Mouse (Mus musculus) right cerebral cortex, postnatal 25 days (tissue): ENCODE data around the gene Ficd.
"Not testable (repeated sequence)": the region's sequence is repeated elsewhere in the genome, so short reads cannot be mapped to it uniquely, and the experiment has no call there.

Experiments
- DNase-seq: peaks from one replicate; pipeline ENCODE4 v3.0.0; 2022

The Ficd gene

DNA sequence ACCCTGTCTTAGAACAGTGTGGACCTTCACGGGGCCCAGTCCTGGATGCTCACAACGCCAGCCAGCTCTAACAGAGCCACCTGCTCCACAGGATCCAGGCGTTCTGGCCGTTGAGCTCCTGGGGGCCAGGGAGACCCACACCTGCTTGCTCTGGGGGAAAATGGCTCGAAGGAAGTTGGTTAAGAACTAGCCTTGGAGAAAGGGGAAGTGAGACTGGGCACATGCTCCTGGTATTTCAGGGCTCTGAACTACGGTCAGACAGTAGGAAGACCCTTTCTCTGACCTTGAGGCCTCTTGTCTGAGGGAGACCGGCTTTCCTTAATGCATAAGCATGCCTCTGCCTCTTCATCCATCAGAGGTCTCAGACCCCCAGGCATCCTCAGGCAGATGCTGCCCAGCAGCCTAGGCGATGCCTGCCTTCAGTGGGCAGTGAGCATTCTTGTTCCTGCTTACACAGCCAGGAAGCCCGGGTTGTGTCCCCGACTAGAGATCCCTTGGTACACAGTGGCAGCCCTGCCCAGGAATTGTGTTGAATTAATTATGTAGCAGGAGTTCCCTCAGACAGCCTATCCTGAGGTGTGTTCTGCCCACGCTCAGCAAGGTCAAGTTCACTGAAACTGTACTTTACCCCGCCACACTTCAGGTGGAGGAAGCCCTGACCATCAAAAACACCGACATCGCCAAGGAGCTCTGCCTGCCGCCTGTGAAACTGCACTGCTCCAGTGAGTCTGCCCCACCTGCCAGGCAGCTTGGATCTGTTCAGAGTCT, 40.7 kb downstream of the Ficd start:
- DNase-seq = no peak

- DNase-seq = no peak
These were observed 41.3 kb downstream of the Ficd start for GRCm38 (mm10) chr5:113776896-113777226.

DNA sequence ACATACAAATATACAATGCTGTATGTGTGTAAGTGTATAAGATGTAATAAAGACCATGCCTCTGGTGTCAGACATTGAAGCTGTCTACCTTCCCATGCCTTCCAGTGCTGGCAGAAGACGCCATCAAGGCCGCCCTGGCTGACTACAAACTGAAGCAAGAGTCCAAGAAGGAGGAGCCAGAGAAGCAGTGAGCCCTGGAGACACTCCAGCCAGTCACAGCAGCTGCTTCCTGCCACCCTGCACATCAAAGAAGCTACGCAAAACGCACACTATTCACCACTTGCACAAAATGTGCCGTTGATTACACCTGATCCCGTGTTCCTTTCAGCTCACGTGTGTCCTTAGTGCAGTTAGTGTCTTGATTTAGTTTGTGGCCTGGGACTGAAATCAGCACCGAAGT, 42.1 kb downstream of the Ficd start:
- DNase-seq = not testable (repeated sequence)

DNA sequence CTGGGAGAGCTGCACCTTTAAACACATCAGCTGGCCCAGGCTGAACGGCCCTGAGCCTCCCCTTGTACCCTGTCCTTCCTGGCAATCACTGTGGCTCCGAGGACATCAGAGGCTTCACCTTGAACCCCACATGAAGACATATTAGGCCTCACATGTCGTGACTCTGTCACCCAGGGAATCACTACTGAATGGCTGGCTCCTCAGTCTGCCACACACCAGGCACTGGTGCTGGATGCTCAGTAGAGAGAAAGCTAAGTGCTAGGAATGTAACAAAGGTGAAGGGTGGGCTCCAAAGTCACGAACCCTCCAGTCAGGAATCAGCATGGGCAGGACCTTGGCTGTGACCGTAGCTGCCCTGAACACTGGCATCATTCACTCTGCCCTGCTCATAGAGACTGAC, 44.0 kb downstream of the Ficd start:
- DNase-seq = no peak

- DNase-seq = no peak
These were observed 44.6 kb downstream of the Ficd start for GRCm38 (mm10) chr5:113780082-113780752.

- no peak for DNase-seq
These were observed 45.2 kb downstream of the Ficd start for GRCm38 (mm10) chr5:113780763-113781162.

- no peak for DNase-seq
These were observed 45.7 kb downstream of the Ficd start for GRCm38 (mm10) chr5:113781254-113781653.

DNA sequence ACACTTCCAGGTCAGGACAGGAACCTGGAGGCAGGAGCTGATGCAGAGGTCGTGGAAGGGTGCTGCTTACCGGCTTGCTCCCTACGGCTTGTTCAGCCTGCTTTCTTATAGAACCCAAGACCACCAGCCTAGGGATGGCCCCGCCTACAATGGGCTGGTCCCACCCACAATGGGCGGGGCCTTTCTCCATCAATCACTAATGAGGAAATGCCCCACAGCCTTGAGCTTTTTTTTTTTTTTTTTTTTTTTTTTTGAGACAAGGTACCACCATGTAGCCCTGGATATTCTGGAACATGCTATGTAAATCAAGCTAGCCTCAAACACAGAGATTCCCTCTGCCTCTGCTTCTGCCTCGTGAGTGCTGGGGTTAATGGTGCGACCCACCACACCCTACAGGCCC, 46.3 kb downstream of the Ficd start:
- DNase-seq = no peak

GRCm38 (mm10) chr5:113782624-113783023, 47.0 kb downstream of the Ficd start:
- DNase-seq = no peak

GRCm38 (mm10) chr5:113783581-113784001, 48.0 kb downstream of the Ficd start:
- DNase-seq = peak; percentile 38

- not testable (repeated sequence) for DNase-seq
These were observed 48.5 kb downstream of the Ficd start for GRCm38 (mm10) chr5:113784104-113784503.

DNA sequence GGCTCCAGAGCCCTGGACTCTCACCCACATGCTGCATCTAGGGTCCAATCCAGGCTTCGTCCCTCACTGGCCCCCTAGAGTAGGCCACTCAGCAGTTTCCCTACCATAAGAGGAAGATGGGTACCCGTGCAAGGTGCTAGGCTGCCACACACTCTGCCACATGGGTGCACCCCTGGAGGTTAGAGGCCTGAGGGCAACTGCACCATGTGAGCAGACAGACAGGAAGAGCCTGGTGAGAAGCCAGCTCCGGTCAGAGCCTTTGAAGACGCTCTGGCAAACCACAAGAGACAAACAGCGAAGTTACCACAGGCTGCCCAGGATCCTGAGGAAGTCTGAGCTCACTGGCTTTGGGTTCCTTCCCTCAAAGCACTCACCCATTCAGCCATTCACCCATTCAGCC, 51.4 kb downstream of the Ficd start:
- no peak for DNase-seq

DNA sequence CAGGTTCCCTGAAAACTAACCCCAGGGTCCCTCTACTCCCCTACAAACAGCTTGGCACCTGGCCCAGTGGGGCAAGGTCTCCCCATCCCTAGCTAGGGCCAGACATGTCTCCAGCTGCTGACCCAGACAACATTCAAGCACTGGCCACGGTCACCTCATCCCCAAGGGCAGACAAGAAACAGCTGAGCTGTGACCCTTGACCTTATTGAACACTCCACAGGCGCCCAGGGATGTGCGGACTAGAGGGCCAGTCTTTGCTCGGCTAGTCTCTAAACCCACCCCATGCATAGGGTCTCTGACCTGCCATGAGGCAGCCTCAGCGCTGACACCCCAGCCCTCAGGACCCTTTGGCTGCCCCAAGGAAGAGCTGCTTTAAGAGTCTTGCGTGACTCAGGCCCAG, 53.0 kb downstream of the Ficd start:
- no peak for DNase-seq

- no peak for DNase-seq
These were observed 53.6 kb downstream of the Ficd start for GRCm38 (mm10) chr5:113789075-113789788.
